Mouse (Mus musculus) megakaryocyte, embryonic 14.5 days (primary cell): Measurements from ENCODE around the gene Sptlc3. TPM values are rescaled to one million over a fixed set of nuclear protein-coding genes. Genes with fewer than 3 reads are reported as not detected.

Experiments
- H3K27me3 ChIP-seq: replicated peaks from 2 replicates; pipeline ENCODE3; 2012; ENCODE audit warnings: inconsistent platforms
- H3K36me3 ChIP-seq: replicated peaks from 2 replicates; pipeline ENCODE3; 2012; ENCODE audit warnings: low read length, inconsistent platforms, mixed read lengths
- H3K4me1 ChIP-seq: 2 replicates; pipeline ENCODE4 v1.6.1; 2012; ENCODE audit warnings: inconsistent platforms
- H3K4me3 ChIP-seq: replicated peaks from 2 replicates; pipeline ENCODE3; 2012; ENCODE audit warnings: moderate library complexity, mild to moderate bottlenecking, inconsistent platforms
- H3K9me3 ChIP-seq: 2 replicates; pipeline ENCODE4 v1.6.1; 2012; ENCODE audit warnings: inconsistent platforms
- FLI1 ChIP-seq: IDR thresholded peaks from 2 replicates; pipeline ENCODE4 v1.6.1; 2012; ENCODE audit warnings: low read length, inconsistent platforms, mixed read lengths
- GATA1 ChIP-seq: IDR thresholded peaks from 3 replicates; pipeline ENCODE4 v1.6.1; 2012; ENCODE audit warnings: mixed read lengths, low read length, inconsistent platforms, borderline replicate concordance
- polyA plus RNA-seq: library from polyadenylated mRNA; stranded (reverse); fragments of >175 nt; gene quantifications from 2 replicates; pipeline ENCODE4 v1.2.3, GENCODE M21; 2012; ENCODE audit warnings: low replicate concordance; ENCODE audit not compliant: insufficient read depth

The Sptlc3 gene
- polyA plus RNA-seq, 1 experiment: not detected

DNA sequence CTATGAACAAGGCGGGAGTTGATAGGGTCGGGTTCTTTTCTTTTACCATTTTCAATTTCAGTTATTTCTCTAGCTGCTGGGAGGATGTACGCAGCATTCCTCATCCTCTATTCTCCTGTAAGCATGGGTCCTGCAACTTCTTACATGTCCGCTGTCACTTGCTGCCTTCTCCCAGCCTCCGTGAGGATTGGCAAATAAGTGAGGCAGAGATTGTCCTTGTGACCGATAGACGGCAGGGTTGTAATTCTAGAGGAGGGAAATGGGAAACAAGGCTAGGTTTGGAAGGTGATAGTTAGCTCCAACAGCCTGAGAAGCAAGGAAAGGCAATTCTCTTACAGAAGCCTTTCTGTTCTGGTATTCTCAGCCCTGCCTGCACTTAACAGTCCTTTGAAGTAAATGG, 98.4 kb downstream of the Sptlc3 start:
- no peaks in the 10 kb centered on the region for H3K9me3 ChIP-seq
- no peaks in the 10 kb centered on the region for H3K36me3 ChIP-seq
- H3K27me3 ChIP-seq: no peaks in the 10 kb centered on the region
- no peak overlapping the region for H3K4me3 ChIP-seq
- no peaks in the 10 kb centered on the region for H3K4me1 ChIP-seq
- TF ChIP-seq GATA1 (no peak), FLI1 (no peak)

DNA sequence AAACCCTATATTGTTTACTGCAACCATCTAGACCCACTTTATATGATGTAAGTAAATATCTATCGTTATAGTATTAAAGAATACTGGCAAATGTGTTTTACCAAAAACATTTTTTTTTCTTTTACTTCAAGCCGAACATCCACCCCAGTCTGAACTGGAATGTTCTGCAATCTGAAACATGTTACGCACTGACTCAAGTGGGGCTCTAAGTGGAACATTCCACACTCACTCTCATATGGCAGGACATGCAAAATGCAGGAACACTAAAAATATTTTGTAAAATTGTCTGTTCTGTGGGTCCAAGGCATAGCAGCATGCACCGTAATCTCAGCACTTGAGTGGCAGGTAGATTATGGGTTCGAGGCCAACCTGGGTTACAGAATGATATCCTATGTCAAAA, 103.5 kb downstream of the Sptlc3 start:
- TF ChIP-seq FLI1: no peak
- no peak for TF ChIP-seq GATA1
- Histone ChIP-seq H3K9me3 (no peaks in the 10 kb centered on the region), H3K27me3 (no peaks in the 10 kb centered on the region), H3K36me3 (no peaks in the 10 kb centered on the region), H3K4me3 (no peak overlapping the region), H3K4me1 (no peaks in the 10 kb centered on the region)

DNA sequence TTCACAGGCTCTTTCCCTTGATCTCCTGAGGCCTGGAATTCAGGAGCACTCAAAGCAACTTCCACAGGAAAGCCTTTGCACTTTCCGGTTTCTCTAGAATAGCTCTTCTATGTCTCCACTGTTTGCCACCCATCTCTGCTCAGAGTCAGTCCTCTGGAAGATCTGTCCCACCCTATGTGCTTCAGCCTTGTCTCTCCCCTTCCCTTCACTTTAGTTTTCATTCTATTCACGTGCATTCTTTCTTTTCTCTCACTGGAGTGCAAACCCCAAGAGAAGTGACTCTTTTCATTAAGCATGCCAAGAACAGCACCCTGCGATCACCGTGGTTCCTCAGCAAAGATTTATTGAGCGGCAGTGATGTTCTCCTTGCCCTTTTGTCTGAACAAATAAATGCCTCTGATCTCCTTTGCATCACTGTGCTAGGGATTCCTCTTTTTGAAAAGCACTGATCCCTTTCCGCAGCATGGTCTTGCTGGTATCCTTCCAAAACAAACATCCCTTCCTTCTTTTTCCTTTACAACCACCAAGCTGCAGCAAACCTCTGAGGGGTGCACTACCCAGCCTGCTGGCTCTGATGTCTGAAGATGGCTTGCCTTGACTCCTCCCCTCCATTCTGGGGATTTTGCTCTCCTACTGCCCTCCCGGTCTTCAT, 108.0 kb downstream of the Sptlc3 start:
- TF ChIP-seq FLI1 (no peak), GATA1 (no peak)
- Histone ChIP-seq H3K9me3 (no peaks in the 10 kb centered on the region), H3K27me3 (no peaks in the 10 kb centered on the region)

DNA sequence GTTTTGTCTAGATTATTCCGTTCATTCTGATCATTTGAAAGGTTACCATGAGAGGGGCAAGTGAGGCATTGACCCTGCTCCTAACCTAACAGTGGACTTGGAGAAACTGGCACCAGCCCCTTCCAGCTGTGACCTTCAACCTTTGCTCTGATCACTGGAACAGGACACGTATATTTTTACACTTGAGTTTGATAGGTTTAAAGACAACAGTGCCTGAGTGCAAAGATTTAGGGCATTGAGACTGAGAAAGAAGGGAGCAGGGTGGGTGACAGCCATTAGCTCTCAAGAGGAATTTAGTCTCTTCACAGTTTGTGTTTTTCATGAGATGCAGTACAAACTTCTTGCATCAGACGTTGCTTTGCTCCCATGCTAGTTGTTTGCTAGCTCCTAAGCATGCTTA, 114.5 kb downstream of the Sptlc3 start:
- no peaks in the 10 kb centered on the region for H3K36me3 ChIP-seq
- no peaks in the 10 kb centered on the region for H3K27me3 ChIP-seq
- no peaks in the 10 kb centered on the region for H3K9me3 ChIP-seq
- TF ChIP-seq GATA1 (no peak), FLI1 (no peak)
- H3K4me3 ChIP-seq: no peak overlapping the region
- no peaks in the 10 kb centered on the region for H3K4me1 ChIP-seq

More for the DNA sequence above, 108.0 kb downstream of the Sptlc3 start:
- no peaks in the 10 kb centered on the region for H3K4me1 ChIP-seq
- H3K4me3 ChIP-seq: no peak overlapping the region
- H3K36me3 ChIP-seq: no peaks in the 10 kb centered on the region

DNA sequence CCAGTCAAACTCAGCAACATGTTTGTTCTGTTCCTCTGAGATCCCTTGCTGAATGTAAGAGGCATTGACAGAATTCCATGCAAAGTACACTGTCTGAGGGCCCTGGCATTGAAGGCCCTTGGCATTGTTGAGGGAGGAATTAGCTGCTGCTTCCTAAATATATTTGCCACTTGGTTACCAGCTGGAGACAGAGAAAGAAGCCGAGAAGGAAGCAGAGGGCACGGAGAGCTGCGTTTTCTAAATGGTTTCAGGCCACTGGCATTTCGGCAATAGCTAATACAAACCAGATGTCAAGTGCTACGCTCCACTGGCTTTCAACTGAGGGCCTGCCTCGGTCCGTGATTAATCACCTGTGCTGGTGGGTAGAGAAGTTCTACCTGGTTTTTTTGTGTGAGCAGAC, 115.1 kb downstream of the Sptlc3 start:
- Histone ChIP-seq H3K9me3 (no peaks in the 10 kb centered on the region), H3K27me3 (no peaks in the 10 kb centered on the region), H3K36me3 (no peaks in the 10 kb centered on the region), H3K4me3 (no peak overlapping the region), H3K4me1 (no peaks in the 10 kb centered on the region)
- TF ChIP-seq GATA1: no peak
- no peak for TF ChIP-seq FLI1

DNA sequence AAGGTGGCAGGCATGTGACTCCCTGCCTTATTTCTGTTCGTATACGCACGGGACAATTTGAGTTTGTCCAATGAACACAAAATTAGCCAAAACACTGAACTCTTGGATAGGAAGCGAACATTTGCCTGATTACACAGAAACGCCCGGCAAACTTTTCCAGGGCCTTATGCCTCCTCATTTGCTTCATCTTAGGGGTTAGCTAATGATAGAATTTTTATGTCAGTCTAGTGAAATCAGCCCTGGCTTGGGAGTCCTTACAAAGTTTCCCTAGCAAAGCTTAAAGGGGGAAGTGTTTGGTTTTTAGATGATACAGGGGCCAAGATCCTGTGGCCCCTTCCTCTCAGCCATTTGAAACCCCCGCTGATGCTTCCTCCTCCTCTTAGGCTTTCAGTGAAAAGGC, 115.5 kb downstream of the Sptlc3 start:
- Histone ChIP-seq H3K9me3 (no peaks in the 10 kb centered on the region), H3K27me3 (no peaks in the 10 kb centered on the region), H3K4me3 (no peak overlapping the region), H3K4me1 (no peaks in the 10 kb centered on the region), H3K36me3 (no peaks in the 10 kb centered on the region)
- TF ChIP-seq GATA1 (no peak), FLI1 (no peak)

DNA sequence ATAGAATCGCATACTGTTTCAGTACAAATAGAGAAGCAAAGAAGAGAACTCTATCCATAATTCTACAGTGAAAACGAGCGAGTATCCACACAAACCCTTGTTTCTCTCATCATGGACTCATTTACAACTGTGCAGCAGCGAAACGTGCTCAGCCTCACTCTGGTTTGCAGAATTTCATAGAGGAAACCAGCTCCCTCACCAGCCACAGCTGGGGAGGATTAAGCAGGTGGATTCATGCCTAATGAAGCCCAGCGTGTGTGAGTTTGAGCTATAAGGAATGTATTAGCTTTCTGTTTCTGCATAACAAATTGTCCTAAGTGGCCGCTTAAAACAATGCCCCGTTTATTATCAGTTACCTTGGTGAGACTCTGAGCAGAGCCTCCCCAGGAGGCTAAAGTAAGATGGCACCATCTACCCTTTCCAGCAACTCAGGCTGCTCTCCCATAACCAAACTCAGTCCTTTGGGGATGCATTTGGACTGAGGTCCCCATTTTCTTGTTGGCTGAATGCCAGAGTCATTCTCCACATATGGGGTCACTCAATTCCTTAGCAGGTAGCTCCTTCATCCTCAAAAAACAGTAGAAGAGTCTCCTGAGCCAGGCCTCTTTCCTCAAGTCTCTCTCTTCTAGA, 116.1 kb downstream of the Sptlc3 start:
- no peaks in the 10 kb centered on the region for H3K36me3 ChIP-seq
- no peaks in the 10 kb centered on the region for H3K9me3 ChIP-seq
- no peaks in the 10 kb centered on the region for H3K4me1 ChIP-seq
- no peaks in the 10 kb centered on the region for H3K27me3 ChIP-seq
- no peak for TF ChIP-seq GATA1
- TF ChIP-seq FLI1: no peak
- no peak overlapping the region for H3K4me3 ChIP-seq

DNA sequence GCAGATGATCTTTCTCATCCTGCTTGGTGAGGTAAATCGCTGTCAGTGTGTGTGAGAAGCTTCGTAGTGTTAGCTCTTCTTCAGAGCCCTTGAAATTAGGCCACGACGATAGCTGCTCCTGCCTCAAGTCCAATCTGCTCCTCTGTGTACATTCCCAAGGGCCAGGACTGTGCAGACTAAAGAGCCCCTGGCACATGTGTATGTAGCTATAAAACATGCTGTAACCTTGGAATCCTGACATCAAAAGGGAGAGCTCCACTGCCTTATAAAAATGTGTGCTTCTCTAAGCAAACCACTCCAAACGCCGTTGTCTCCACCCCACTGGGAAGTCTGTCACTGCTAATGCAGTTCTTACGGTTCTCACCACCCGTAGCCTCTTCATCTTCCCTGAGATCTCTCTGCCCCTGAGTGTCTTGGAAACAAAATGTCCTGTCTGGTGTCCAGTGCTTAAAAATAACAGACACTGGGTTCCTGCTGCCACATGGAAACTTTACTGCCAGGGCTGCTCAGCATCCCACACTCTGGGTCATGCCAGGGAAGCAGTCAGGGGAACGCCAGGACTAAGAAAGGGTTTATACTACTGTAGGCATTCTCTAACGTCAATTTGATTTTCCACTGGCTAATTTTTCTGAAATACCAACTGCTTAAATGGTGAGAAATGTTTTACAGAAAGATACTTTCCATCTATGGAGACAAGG, 118.8 kb downstream of the Sptlc3 start:
- H3K27me3 ChIP-seq: no peaks in the 10 kb centered on the region
- TF ChIP-seq FLI1 (no peak), GATA1 (no peak)
- H3K9me3 ChIP-seq: no peaks in the 10 kb centered on the region
- no peak overlapping the region for H3K4me3 ChIP-seq
- H3K4me1 ChIP-seq: no peaks in the 10 kb centered on the region
- H3K36me3 ChIP-seq: no peaks in the 10 kb centered on the region

DNA sequence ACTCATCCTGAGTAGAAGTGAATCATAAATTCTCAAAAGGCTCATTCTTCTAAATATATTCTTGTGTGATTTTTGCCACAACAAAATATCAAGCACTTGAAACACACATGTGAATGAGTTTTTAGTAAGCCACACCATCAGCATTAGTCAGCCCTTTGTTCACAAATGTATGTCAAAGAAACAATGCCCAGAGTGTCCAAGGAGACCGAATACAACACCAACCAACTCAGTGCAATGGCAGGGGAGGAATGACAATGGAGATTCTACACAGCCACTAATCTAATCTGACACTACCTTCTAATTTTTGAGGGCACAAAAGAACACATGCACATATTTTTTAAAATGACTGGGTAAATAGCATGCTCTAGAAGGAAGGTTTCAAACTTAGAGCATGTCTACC, 132.8 kb downstream of the Sptlc3 start:
- Histone ChIP-seq H3K9me3 (no peaks in the 10 kb centered on the region), H3K4me3 (no peak overlapping the region), H3K36me3 (no peaks in the 10 kb centered on the region), H3K4me1 (no peaks in the 10 kb centered on the region; the same call in 1 of the 2 replicates), H3K27me3 (no peaks in the 10 kb centered on the region)
- TF ChIP-seq GATA1 (no peak), FLI1 (no peak)

DNA sequence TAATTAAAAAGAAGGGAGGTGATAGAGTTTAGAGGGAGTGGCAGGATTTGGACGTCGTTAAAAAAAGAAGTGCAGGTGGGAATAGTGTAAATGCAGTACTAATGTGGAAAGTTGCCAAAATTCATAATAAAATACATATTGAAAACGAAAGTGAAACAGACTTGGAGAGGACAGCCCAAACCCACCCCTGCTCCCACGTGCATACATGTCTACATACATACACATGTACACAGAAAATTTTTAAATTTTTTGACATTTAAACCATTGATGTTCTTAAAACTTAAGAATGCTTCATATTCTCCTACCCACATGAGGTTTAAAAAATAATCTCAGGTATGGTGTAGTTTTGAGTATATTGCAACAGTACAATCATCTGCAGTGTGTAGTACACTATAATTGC, 135.0 kb downstream of the Sptlc3 start:
- Histone ChIP-seq H3K9me3 (no peaks in the 10 kb centered on the region), H3K27me3 (no peaks in the 10 kb centered on the region), H3K4me3 (peak overlapping the region; percentile 83), H3K4me1 (no peaks in the 10 kb centered on the region; the same call in 1 of the 2 replicates), H3K36me3 (no peaks in the 10 kb centered on the region)
- TF ChIP-seq GATA1 (no peak), FLI1 (no peak)
